Mouse (Mus musculus): ENCODE data around the gene Tbc1d22a.
"Not testable (repeated sequence)": the region's sequence is repeated elsewhere in the genome, so short reads cannot be mapped to it uniquely, and the experiment has no call there.

Gene Tbc1d22a

GRCm38 (mm10) chr15:86181321-86181720 is 32.9 kb upstream of the Tbc1d22a start:
- not testable (repeated sequence) for DNase-seq

- peak in 1 of 2 experiments; percentile 66 for DNase-seq
Observed at GRCm38 (mm10) chr15:86181941-86182439, 32.3 kb upstream of the Tbc1d22a start.

GRCm38 (mm10) chr15:86182646-86183045 is 31.6 kb upstream of the Tbc1d22a start:
- peak in 1 of 2 experiments; percentile 53 for DNase-seq

GRCm38 (mm10) chr15:86183484-86183883 is 30.8 kb upstream of the Tbc1d22a start:
- no peak for DNase-seq

GRCm38 (mm10) chr15:86184071-86184470 is 30.2 kb upstream of the Tbc1d22a start:
- peak in 1 of 2 experiments; percentile 5 for DNase-seq

GRCm38 (mm10) chr15:86184851-86185688 is 29.2 kb upstream of the Tbc1d22a start:
- peak; percentile 62 to 74 for DNase-seq

- peak; percentile 79 to 84 for DNase-seq
Observed at GRCm38 (mm10) chr15:86185689-86186569, 28.3 kb upstream of the Tbc1d22a start, which contains the start of gene Cerk. Cerk (minus strand) TSS chr15:86186141.

GRCm38 (mm10) chr15:86186686-86187085 is 27.6 kb upstream of the Tbc1d22a start:
- DNase-seq: peak in 1 of 2 experiments; percentile 37

GRCm38 (mm10) chr15:86188186-86188585 is 26.1 kb upstream of the Tbc1d22a start:
- peak in 1 of 2 experiments; percentile 59 for DNase-seq

- DNase-seq: peak; percentile 85 to 92
Observed at GRCm38 (mm10) chr15:86188746-86189470, 25.4 kb upstream of the Tbc1d22a start.

GRCm38 (mm10) chr15:86190387-86190786 is 23.9 kb upstream of the Tbc1d22a start:
- no peak for DNase-seq

- DNase-seq: no peak
Observed at GRCm38 (mm10) chr15:86191505-86191904, 22.8 kb upstream of the Tbc1d22a start.

- DNase-seq: no peak
Observed at GRCm38 (mm10) chr15:86191933-86192332, 22.3 kb upstream of the Tbc1d22a start.

GRCm38 (mm10) chr15:86194676-86195453 is 19.4 kb upstream of the Tbc1d22a start:
- DNase-seq: peak in 1 of 2 experiments; percentile 42

GRCm38 (mm10) chr15:86199052-86199451 is 15.2 kb upstream of the Tbc1d22a start:
- DNase-seq: no peak

- DNase-seq: no peak
Observed at GRCm38 (mm10) chr15:86199482-86199881, 14.8 kb upstream of the Tbc1d22a start.

GRCm38 (mm10) chr15:86200169-86200568 is 14.1 kb upstream of the Tbc1d22a start:
- peak; percentile 31 to 49 for DNase-seq

GRCm38 (mm10) chr15:86201095-86201494 is 13.2 kb upstream of the Tbc1d22a start:
- peak; percentile 36 to 56 for DNase-seq

- DNase-seq: peak; percentile 64 to 73
Observed at GRCm38 (mm10) chr15:86201696-86202330, 12.4 kb upstream of the Tbc1d22a start.

GRCm38 (mm10) chr15:86202640-86203039 is 11.6 kb upstream of the Tbc1d22a start:
- peak; percentile 24 to 58 for DNase-seq

- no peak for DNase-seq
Observed at GRCm38 (mm10) chr15:86203292-86203793, 10.9 kb upstream of the Tbc1d22a start.
